8 mouse cellular contexts compared by ENCODE assay signal in the genomic region with DNA sequence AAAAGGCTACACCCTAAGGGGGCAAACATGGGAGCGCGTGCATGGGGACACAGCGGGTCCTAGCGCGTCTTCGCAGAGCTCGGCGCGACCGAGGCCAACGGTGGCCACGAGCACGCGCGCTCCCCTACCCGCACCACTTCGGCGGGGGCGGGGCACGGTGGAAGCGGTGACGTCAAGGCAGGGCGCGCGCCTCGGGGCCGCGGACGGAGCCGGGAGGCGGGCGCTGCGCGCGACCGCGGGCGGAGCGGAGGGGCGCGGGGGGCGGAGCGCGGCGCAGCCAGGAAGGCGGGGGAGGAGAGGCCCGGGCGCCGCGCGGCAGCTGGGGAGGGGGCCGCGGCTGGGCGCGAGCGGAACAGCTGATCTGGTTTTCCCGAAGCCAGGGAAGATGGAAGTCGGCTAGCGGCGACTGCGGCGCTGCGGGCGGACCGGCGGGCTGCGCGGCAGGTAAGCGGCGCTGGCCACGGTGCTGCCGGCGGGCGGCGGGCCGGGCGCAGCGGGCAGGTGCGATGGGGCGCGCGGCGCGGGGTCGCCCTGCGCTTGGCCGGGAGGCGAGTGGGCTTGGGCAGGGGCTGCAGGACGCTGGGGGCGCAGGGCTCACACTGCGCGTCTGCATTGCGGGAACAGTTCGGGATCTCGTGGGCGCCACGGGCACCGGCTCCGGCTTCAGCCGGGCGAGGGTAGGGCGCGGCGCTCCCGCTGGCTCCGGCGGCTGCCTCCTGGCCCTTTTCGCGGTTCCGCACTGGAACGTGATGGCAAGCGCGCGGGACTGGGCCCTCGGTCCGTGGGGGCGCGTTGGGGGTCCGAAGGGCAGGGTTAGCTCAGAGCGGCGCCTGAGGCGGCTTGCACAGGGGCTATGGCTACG. TPM values are rescaled to one million over a fixed set of nuclear protein-coding genes. Genes with fewer than 3 reads are reported as not detected.
DNase-seq lines count a peak whose midpoint lies in the region; ATAC-seq and TF ChIP-seq lines count a peak whose summit lies in the region.

A gene (plus strand): TSS at position 268 of the 862 bp plus-strand sequence.

- intact Hi-C loops in heart, postnatal 14 days (cut with DNase I), result no loop called here

- peaks cover 5% of the 10 kb centered on the region; the same call in 1 of the 2 replicates for H3K27me3 ChIP-seq in forebrain, embryonic 12.5 days
- H3K27me3 ChIP-seq in liver, postnatal 0 days (ENCODE audit: insufficient read depth, low read length), result peaks cover 20% of the 10 kb centered on the region

- no peak within 1 kb of the TSS for H3K27ac ChIP-seq in brown adipose tissue, adult 24 weeks (replicated peaks; ENCODE audit: low read depth, low read length)
- H3K27ac ChIP-seq in forebrain, embryonic 12.5 days, result peak within 1 kb of the TSS; percentile 75
- H3K27ac ChIP-seq in liver, postnatal 0 days (ENCODE audit: low read depth), result no peak within 1 kb of the TSS

- H3K36me3 ChIP-seq in forebrain, embryonic 12.5 days (replicated peaks), result no peaks in the 10 kb centered on the region
- H3K36me3 ChIP-seq in liver, postnatal 0 days (replicated peaks; ENCODE audit: insufficient read depth, low read length), result no peaks in the 10 kb centered on the region

- peak within 1 kb of the TSS; percentile 82 for H3K4me2 ChIP-seq in forebrain, embryonic 12.5 days
- H3K4me2 ChIP-seq in liver, postnatal 0 days (ENCODE audit: low read depth, low read length), result peak within 1 kb of the TSS; percentile 71

- H3K9ac ChIP-seq in forebrain, embryonic 12.5 days, result peak within 1 kb of the TSS; percentile 75
- no peak within 1 kb of the TSS for H3K9ac ChIP-seq in liver, postnatal 0 days (replicated peaks)

- peak within 1 kb of the TSS; percentile 40 for H3K4me3 ChIP-seq in brown adipose tissue, adult 24 weeks (ENCODE audit: insufficient read depth, low read depth, low read length)
- peak within 1 kb of the TSS; percentile 76 for H3K4me3 ChIP-seq in forebrain, embryonic 12.5 days (replicated peaks)
- peak within 1 kb of the TSS; percentile 36; the same call in 1 of the 2 replicates for H3K4me3 ChIP-seq in liver, postnatal 0 days (ENCODE audit: low read depth, low read length)

- WGBS in forebrain, embryonic 12.5 days, result under 1% methylated on average over 90 of the region's 123 CpGs
- WGBS in liver, postnatal 0 days (ENCODE audit: insufficient replicate concordance), result 1% methylated on average over 73 of the region's 123 CpGs

- H3K4me1 ChIP-seq in brown adipose tissue, adult 24 weeks (ENCODE audit: control insufficient read depth, insufficient read depth, insufficient read length, low read length), result no peaks in the 10 kb centered on the region
- H3K4me1 ChIP-seq in forebrain, embryonic 12.5 days, result peaks cover 7% of the 10 kb centered on the region
- 0 out of 2 replicates have a peak, but pooled peaks cover 2% of the 10 kb centered on the region for H3K4me1 ChIP-seq in liver, postnatal 0 days (ENCODE audit: insufficient read depth)

- ATAC-seq in forebrain, embryonic 12.5 days (ENCODE audit: low FRiP score), result peak; percentile 94
- no peak for ATAC-seq in liver, postnatal 0 days

- no peak for TF ChIP-seq CTCF in liver, postnatal 0 days (IDR thresholded peaks at IDR 0.05; ENCODE audit: low read depth)

- no peaks in the 10 kb centered on the region for H3K9me3 ChIP-seq in forebrain, embryonic 12.5 days
- H3K9me3 ChIP-seq in liver, postnatal 0 days (ENCODE audit: low read length), result no peaks in the 10 kb centered on the region

- peak; percentile 70 for DNase-seq in R1 (ENCODE audit: low read depth, low spot score)
- peak; percentile 54 to 66 for DNase-seq in heart, postnatal 14 days
- DNase-seq in layer of hippocampus, adult 8-10 months (ENCODE audit: low spot score in 2 of 2), result peak; percentile 77 to 90
- peak; percentile 15 for DNase-seq in liver, postnatal 0 days
- DNase-seq in right cerebral cortex, adult 18-20 months, result peak; percentile 95
- DNase-seq in c-Kit-positive CD71-positive TER-119-positive erythroid progenitor cells, embryonic 14.5 days (ENCODE audit: low spot score), result no peak

- no peak for TF ChIP-seq EP300 in liver, postnatal 0 days (IDR thresholded peaks at IDR 0.05; ENCODE audit: low read depth)

RNA-seq across cellular contexts. Expression of the gene that starts here (rescaled TPM):
- polyA plus RNA-seq in brown adipose tissue, adult 24 weeks (2012; ENCODE audit: insufficient read depth, insufficient read length, missing spikeins), result not detected in 2 replicates
- polyA plus RNA-seq in forebrain, embryonic 12.5 days (2016; fragmentation: Nextera tagmentation; extraction: Ambion mirVana), result 1.8 and 2.6 TPM in 2 replicates
- not detected for total RNA-seq in heart, postnatal 14 days (2021)
- 10 to 100 TPM; 62.6 to 68.2 (median 63.6) TPM for total RNA-seq in layer of hippocampus, adult 8-10 months (2022)
- polyA plus RNA-seq in liver, postnatal 0 days (2015; fragmentation: Nextera tagmentation; extraction: Ambion mirVana), result 0.02 TPM in 1 of 2 replicates, not detected in the other

Comparison
In these comparisons a context has a peak if more than half of its experiments do, and no peak if none do; other contexts are left out.
1. RNA of the gene that starts here (total RNA-seq): 62.6 to 68.2 TPM in layer of hippocampus, adult 8-10 months; not detected in heart, postnatal 14 days; every median in the first group is over 10 times any median in the second.
2. Peak in DNase-seq in heart, postnatal 14 days; RNA of the gene not detected or under 1 TPM.
3. Peak in DNase-seq, H3K4me3 ChIP-seq and H3K4me2 ChIP-seq in liver, postnatal 0 days; RNA of the gene not detected or under 1 TPM.
4. Peak in every context shown above with its lines, with median percentiles within 50 percentile points of each other: H3K4me3 ChIP-seq.